Mouse (Mus musculus): ENCODE data around the gene Npc1l1.

GRCm38 (mm10) chr11:6184202-6184935 is 45.6 kb downstream of the Npc1l1 start:
- TF ChIP-seq CTCF (IDR thresholded peaks at IDR 0.05; ENCODE audit: low read depth, low read length) = no peak
- no peak for TF ChIP-seq GATA1 (IDR thresholded peaks at IDR 0.05; ENCODE audit: borderline replicate concordance, low read length)

Measured in G1E (cell line).